Mouse (Mus musculus) frontal cortex, adult (tissue): ENCODE measurements around the gene Dus3l.

Source experiments
- ATAC-seq: cut with Nextera tagmentation; 2 replicates; pipeline ENCODE4 v1.9.2; 2017; ENCODE audit warnings: mild to moderate bottlenecking, moderate library complexity, mixed read lengths; ENCODE audit not compliant: low TSS enrichment

The Dus3l gene

DNA sequence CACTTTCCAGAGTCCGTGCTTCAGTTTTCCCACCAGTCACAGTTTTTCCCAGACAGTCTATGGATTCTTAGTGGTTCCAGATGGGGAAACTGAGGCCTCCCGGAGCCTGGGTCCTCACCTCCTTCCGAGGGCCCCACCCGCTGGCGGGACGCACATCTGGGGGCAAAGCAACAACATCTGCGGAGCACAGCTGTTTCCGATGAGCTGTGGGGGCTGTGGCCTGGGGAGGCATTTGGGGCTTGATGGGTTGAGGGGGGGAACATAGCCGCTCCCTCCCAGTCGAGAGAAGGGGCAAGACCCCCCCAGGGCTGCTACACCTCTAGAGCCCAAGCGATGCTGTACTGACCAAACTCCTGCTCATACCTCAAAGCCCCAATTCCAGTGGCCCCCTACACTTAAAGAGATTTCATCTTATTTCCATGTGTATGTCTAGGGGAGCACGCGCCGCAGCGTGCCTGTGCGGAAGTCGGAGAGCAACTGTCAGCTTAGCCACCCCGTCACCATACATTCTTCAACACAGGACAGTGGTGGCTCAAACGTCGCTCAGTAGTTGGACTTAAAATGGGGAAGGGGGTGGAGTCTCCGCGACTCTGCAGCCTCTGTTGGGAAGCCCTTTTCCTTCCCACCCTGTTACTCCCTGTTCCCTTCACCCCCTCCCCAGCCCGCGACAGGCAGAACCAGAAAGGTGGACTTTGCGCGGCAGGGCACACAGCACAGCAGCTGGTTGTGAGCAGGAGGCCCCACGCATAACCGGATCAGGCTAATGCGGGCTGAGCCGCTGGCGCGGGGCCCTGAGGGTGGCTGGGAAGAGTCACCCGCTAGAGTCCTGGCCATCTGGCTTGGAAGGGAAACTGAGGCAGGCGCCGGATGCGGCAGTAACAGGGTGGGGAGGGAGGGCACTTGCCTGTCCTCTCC, 10.0 kb upstream of the Dus3l start:
- no peak for ATAC-seq

DNA sequence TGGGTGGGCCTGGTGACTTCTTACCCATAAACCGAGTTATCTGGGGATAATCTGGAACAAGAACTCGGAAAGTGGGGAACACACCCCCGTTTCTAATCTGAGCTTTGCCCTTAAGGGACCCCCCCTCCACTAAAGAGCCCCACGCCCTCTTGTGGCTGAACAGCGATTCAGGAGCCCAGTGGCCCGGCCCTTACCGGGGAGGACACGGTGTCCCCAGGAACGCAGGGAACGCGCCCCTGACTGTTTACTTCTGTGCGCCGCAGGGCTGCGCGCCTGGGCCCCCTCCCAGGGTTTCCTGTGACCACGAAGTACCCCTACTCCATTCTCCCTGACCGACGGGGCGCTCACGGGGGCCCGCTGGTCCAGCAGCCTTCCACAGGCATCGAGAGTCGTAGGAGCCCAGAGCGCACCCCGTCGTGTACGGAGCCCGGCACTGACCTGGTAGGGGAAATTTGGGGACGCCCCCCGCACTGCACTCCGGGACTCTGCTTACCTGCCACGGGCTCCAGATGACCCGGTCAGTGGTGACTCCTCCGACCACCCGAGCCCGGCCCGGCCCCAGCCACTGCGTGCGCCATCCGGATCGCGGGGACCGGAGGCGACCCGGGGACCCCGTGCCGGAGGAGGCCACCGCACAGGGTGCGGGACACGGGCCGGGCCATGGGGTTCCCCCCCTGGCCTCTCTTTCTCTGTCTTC, 7.7 kb upstream of the Dus3l start:
- ATAC-seq: no peak

DNA sequence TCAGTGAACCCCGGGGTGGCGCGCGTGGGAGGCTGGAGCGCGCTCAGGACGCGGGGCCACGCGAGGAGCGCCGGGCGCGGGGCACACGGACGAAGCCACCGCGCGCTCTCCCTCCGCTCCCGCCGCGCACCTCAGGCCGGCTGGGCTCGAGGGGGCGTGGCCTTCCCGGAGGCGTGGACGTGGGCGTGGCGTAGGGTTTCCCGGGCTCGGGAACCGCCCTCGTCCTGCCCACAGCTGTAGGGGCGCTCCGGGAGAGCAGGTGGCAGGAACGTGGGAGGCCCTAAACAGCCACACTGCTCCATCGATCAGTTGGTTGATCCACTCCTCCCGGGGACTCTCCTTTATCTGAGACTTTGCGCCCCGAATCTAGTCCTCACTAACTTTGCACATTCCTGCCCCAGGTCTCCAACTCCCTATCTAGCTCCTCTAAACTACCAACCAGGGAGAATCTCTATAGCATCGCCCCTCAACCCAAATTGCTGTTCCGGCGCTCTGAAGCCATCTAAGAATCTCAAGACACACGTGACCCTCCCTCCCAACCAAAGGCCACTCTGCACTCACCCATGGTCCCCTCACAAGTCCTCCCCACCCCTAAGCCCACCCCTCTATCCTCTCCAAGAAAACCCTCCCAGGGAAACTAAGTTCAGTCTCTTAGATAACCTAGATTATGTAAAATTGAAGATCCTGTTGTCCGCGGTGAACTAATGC, 7.0 kb upstream of the Dus3l start, which contains the start of gene Nrtn:
TSS of gene Nrtn (minus strand) at position 115 of the 708 bp plus-strand sequence.
- 0 out of 2 replicates have a peak, but pooled peaks have one; percentile 18 for ATAC-seq

- no peak for ATAC-seq
These were observed 6.4 kb upstream of the Dus3l start for GRCm38 (mm10) chr17:56758132-56758531.

DNA sequence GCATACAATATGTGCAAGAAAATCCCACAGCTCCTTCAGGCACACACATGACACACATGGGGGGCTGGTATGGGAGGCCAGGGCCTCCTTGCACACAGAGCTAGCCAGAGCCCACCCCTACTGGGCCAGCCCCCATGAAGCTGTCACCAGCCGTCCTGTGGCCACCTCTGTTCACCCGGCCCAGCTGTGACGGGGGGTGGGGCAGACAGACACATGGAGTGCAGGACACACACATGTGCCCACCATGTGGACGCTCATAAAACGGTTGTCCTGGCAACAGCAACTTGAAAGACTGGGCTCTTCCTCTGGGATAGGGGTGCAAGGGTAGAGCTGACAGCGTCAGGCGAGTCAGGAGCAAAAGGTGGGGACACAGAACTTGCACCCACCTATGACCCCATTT, 5.3 kb upstream of the Dus3l start:
- no peak for ATAC-seq

GRCm38 (mm10) chr17:56761077-56761476, 3.5 kb upstream of the Dus3l start:
- no peak for ATAC-seq

- peak; percentile 42 for ATAC-seq
These were observed 2.6 kb upstream of the Dus3l start for GRCm38 (mm10) chr17:56761991-56762410.

DNA sequence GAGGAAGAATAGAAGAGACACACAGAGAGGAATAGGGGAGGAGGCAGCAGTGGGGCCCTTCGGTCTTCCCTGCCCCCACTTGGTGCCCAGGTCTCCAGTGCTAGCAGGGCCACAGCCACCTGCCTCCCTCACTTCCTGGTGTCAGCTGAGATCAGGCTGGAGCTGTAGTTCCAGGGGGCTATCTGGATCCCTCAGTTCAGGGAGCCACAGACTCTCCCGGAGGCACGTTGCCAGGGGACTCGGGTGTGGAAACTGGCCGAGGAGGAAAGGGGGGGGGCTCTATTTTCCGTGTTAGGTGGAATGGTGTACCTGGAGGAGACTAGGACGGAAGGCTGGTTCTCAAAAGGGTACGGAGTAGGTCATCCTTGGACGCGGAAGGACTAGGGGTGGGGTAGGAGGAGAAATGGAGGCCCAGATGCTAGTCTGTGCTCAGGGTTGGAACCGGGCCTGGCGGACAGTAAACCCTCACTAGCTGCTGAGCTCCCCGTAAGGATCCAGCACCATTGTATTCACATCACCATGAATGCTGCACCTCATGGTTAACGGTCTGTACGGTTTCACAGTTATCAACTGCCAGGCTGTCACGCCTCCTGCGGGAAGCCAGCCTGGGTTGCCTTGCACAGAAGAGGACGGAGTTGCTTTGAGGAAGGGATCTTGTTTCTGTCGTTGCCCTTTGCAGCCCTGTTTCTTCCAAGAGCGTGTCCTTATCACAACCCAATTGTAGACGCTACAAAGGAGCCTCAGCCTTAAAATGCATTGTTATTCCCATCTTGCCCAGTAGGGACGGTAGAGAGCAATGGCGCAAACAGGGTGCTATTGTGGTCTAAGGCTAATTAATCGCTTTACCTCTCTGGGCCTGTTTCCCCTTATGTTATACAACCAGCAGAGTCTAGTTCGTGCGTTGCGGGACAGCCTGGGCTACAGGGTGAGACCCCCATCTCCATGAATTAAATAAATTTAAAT, 1.5 kb upstream of the Dus3l start:
- no peak for ATAC-seq

- no peak for ATAC-seq
These were observed 761 bp upstream of the Dus3l start for GRCm38 (mm10) chr17:56763741-56764250.

DNA sequence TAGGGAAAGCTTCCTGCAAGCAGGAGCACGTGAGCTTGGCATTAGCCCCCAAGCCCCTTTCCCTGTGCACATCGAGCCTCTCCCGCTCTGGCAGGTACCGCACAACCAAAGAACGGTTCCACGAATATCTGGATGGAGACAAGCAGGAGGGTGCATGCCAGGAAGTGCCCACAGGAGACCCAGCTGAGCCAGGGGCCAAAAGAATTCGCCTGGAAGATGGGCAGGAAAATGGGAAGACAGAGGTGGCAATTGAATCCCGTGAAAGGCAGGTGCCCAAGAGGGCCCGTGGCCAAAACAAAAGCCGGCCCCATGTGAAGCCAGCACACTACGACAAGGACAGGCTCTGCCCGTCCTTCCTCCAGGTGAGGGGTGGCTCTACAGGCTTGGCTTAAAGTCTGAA, 874 bp downstream of the Dus3l start:
- ATAC-seq: peak; percentile 5; the same call in 1 of the 2 replicates

- ATAC-seq: no peak
These were observed 2.3 kb downstream of the Dus3l start for GRCm38 (mm10) chr17:56766631-56767405.

GRCm38 (mm10) chr17:56767531-56768135, 3.1 kb downstream of the Dus3l start:
- ATAC-seq: no peak

- ATAC-seq: no peak
These were observed 4.4 kb downstream of the Dus3l start for GRCm38 (mm10) chr17:56768941-56769340.

GRCm38 (mm10) chr17:56769950-56770349, 5.4 kb downstream of the Dus3l start, which contains the start of gene Prr22:
Gene Prr22, plus strand, starts transcription at chr17:56770250.
- no peak for ATAC-seq

GRCm38 (mm10) chr17:56777568-56777967, 13.0 kb downstream of the Dus3l start:
- ATAC-seq: no peak

DNA sequence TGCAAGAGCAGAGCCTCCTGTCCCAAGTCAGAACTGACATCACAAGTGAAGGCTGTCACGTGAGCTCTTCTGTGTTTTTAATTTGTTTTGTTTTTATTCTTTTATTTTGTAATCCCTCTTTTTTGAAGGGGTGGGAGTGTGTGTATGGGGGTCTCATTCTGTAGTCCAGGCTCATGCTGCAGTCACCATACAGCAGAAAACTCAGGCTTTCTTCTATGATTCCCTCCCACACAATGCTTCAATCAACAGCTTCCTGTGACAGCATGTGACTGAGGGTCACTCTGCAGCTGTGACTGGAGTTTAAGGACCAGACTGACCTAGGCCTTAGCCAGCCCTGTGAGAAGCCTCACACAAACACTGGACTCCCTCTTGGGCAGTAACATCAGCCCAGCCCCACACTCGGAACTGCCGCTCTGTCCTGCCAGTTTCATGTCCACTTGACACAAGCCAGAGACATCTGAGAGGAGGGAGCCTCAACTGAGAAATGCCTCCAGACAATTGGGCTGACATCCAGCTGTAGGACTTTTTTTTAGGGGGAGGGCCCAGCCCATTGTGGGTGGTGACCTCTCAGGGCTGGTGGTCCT, 14.3 kb downstream of the Dus3l start:
- no peak for ATAC-seq

GRCm38 (mm10) chr17:56780291-56780978, 15.9 kb downstream of the Dus3l start:
- ATAC-seq: no peak

- ATAC-seq: no peak
These were observed 24.3 kb downstream of the Dus3l start for GRCm38 (mm10) chr17:56788886-56789285.
